Mouse (Mus musculus) liver, embryonic 16.5 days (tissue): ENCODE data around the gene Cish. TPM values are rescaled to one million over a fixed set of nuclear protein-coding genes. Genes with fewer than 3 reads are reported as not detected.

Experiments
- ATAC-seq: fragments of 200-750 bp; cut with Nextera tagmentation; 2 replicates; pipeline ENCODE4 v1.8.0; 2017; ENCODE audit warnings: low read depth, mild to moderate bottlenecking, moderate number of reproducible peaks, moderate library complexity
- H3K27ac ChIP-seq: fragments of 300-500 bp; sonication (generic); 2 replicates; pipeline ENCODE4 v1.5.1; 2014; ENCODE audit warnings: mild to moderate bottlenecking, low read length
- H3K27me3 ChIP-seq: fragments of 300-500 bp; sonication (generic); 2 replicates; pipeline ENCODE4 v1.6.1; 2014; ENCODE audit warnings: low read depth, low read length, mixed read lengths; ENCODE audit not compliant: control insufficient read depth, insufficient read depth
- H3K36me3 ChIP-seq: fragments of 300-500 bp; sonication (generic); 2 replicates; pipeline ENCODE4 v1.6.1; 2014; ENCODE audit warnings: mild to moderate bottlenecking; ENCODE audit not compliant: control insufficient read depth, insufficient read depth
- H3K4me1 ChIP-seq: fragments of 300-500 bp; sonication (generic); 2 replicates; pipeline ENCODE4 v1.6.1; 2014; ENCODE audit warnings: low read depth, low read length, mixed read lengths; ENCODE audit not compliant: control insufficient read depth
- H3K4me2 ChIP-seq: fragments of 300-500 bp; sonication (generic); 2 replicates; pipeline ENCODE4 v1.6.1; 2014; ENCODE audit warnings: low read depth, low read length, mixed read lengths
- H3K4me3 ChIP-seq: fragments of 300-500 bp; sonication (generic); 2 replicates; pipeline ENCODE4 v1.5.1; 2014; ENCODE audit warnings: low read depth, mild to moderate bottlenecking, low read length
- H3K9ac ChIP-seq: fragments of 300-500 bp; sonication (generic); 2 replicates; pipeline ENCODE4 v1.6.1; 2014; ENCODE audit warnings: low read depth, low read length
- H3K9me3 ChIP-seq: fragments of 300-500 bp; sonication (generic); replicated peaks from 2 replicates; pipeline ENCODE4 v1.6.1; 2016; ENCODE audit warnings: low read length; ENCODE audit not compliant: control insufficient read depth
- WGBS: fragments of 180-500 bp; shearing (Covaris S2); extraction: QIAGEN DNeasy Blood & Tissue Kit; methylation state at CpG from one replicate; pipeline ENCODE4 v1.1.7; 2014; ENCODE audit not compliant: insufficient replicate concordance; 5-methylcytosine and 5-hydroxymethylcytosine counted together
- polyA plus RNA-seq: library from polyadenylated mRNA; unstranded; fragments of >200 nt; fragmentation: Nextera tagmentation; extraction: Ambion mirVana; gene quantifications from 2 replicates; pipeline ENCODE4 v1.2.1, GENCODE M21; 2015

The Cish gene
- polyA plus RNA-seq, 1 experiment from 2014 or later: 10.7 TPM

- whole genome bisulfite sequencing: 64% methylated on average over 8 of the region's 8 CpGs
- peak overlapping the region; percentile 70 for H3K4me3 ChIP-seq
- peaks cover 43% of the 10 kb centered on the region for H3K4me1 ChIP-seq
- peak; percentile 14; the same call in 1 of the 2 replicates for ATAC-seq
- no peaks in the 10 kb centered on the region for H3K9me3 ChIP-seq
- H3K9ac ChIP-seq: peak overlapping the region; percentile 73
- peaks cover 11% of the 10 kb centered on the region for H3K36me3 ChIP-seq
- no peaks in the 10 kb centered on the region; the same call in 1 of the 2 replicates for H3K27me3 ChIP-seq
- peak overlapping the region; percentile 58 for H3K27ac ChIP-seq
- peak overlapping the region; percentile 95 for H3K4me2 ChIP-seq
Measured at GRCm38 (mm10) chr9:107298059-107298780, 2.4 kb downstream of the Cish start.

GRCm38 (mm10) chr9:107298876-107299275 lies 3.0 kb downstream of the Cish start:
- no peaks in the 10 kb centered on the region for H3K27me3 ChIP-seq
- H3K4me2 ChIP-seq: peak overlapping the region; percentile 95
- no peak for ATAC-seq
- H3K9me3 ChIP-seq: no peaks in the 10 kb centered on the region
- peaks cover 11% of the 10 kb centered on the region for H3K36me3 ChIP-seq
- H3K27ac ChIP-seq: peak overlapping the region; percentile 21
- 70% methylated on average over 6 of the region's 6 CpGs for WGBS
- peak overlapping the region; percentile 70 for H3K4me3 ChIP-seq
- H3K9ac ChIP-seq: no peak overlapping the region
- H3K4me1 ChIP-seq: peaks cover 49% of the 10 kb centered on the region

- WGBS: 84% methylated on average over 7 of the region's 7 CpGs
- ATAC-seq: no peak
- Histone ChIP-seq H3K27me3 (no peaks in the 10 kb centered on the region), H3K36me3 (peaks cover 11% of the 10 kb centered on the region), H3K9me3 (no peaks in the 10 kb centered on the region), H3K4me1 (peaks cover 58% of the 10 kb centered on the region), H3K4me3 (no peak overlapping the region), H3K9ac (no peak overlapping the region), H3K27ac (no peak overlapping the region), H3K4me2 (no peak overlapping the region)
Measured at GRCm38 (mm10) chr9:107299783-107300182, 4.0 kb downstream of the Cish start.

GRCm38 (mm10) chr9:107300224-107300973 lies 4.6 kb downstream of the Cish start:
- H3K27me3 ChIP-seq: no peaks in the 10 kb centered on the region
- WGBS: 82% methylated on average over 30 of the region's 30 CpGs
- H3K9ac ChIP-seq: no peak overlapping the region
- no peak overlapping the region for H3K4me3 ChIP-seq
- no peak overlapping the region for H3K27ac ChIP-seq
- ATAC-seq: no peak
- H3K36me3 ChIP-seq: peaks cover 11% of the 10 kb centered on the region
- no peak overlapping the region for H3K4me2 ChIP-seq
- H3K9me3 ChIP-seq: no peaks in the 10 kb centered on the region
- peaks cover 62% of the 10 kb centered on the region for H3K4me1 ChIP-seq

GRCm38 (mm10) chr9:107301554-107302331 lies 5.9 kb downstream of the Cish start:
- H3K4me3 ChIP-seq: no peak overlapping the region
- H3K9me3 ChIP-seq: no peaks in the 10 kb centered on the region
- WGBS: 63% methylated on average over 17 of the region's 17 CpGs
- H3K4me1 ChIP-seq: peaks cover 59% of the 10 kb centered on the region
- ATAC-seq: no peak
- no peak overlapping the region for H3K4me2 ChIP-seq
- H3K27me3 ChIP-seq: no peaks in the 10 kb centered on the region
- peaks cover 11% of the 10 kb centered on the region for H3K36me3 ChIP-seq
- H3K9ac ChIP-seq: no peak overlapping the region
- H3K27ac ChIP-seq: no peak overlapping the region

GRCm38 (mm10) chr9:107302592-107302991 lies 6.8 kb downstream of the Cish start:
- WGBS: 66% methylated on average over 7 of the region's 7 CpGs

GRCm38 (mm10) chr9:107303121-107303820 lies 7.4 kb downstream of the Cish start:
- peaks cover 62% of the 10 kb centered on the region for H3K4me1 ChIP-seq
- H3K9ac ChIP-seq: no peak overlapping the region
- no peak overlapping the region for H3K4me3 ChIP-seq
- peaks cover 11% of the 10 kb centered on the region for H3K36me3 ChIP-seq
- H3K9me3 ChIP-seq: no peaks in the 10 kb centered on the region
- H3K27me3 ChIP-seq: no peaks in the 10 kb centered on the region
- no peak overlapping the region for H3K27ac ChIP-seq
- no peak overlapping the region for H3K4me2 ChIP-seq
- no peak for ATAC-seq
- WGBS: 74% methylated on average over 9 of the region's 9 CpGs

More at GRCm38 (mm10) chr9:107302592-107302991, 6.8 kb downstream of the Cish start:
- H3K4me1 ChIP-seq: peaks cover 62% of the 10 kb centered on the region
- ATAC-seq: no peak
- no peaks in the 10 kb centered on the region for H3K9me3 ChIP-seq
- peaks cover 11% of the 10 kb centered on the region for H3K36me3 ChIP-seq
- no peak overlapping the region for H3K27ac ChIP-seq
- H3K27me3 ChIP-seq: no peaks in the 10 kb centered on the region
- no peak overlapping the region for H3K4me2 ChIP-seq
- H3K4me3 ChIP-seq: no peak overlapping the region
- H3K9ac ChIP-seq: no peak overlapping the region

GRCm38 (mm10) chr9:107303900-107304299 lies 8.1 kb downstream of the Cish start:
- H3K4me2 ChIP-seq: peak overlapping the region; percentile 14; the same call in 1 of the 2 replicates
- peaks cover 11% of the 10 kb centered on the region for H3K36me3 ChIP-seq
- no peak for ATAC-seq
- WGBS: 63% methylated on average over 5 of the region's 5 CpGs
- H3K4me1 ChIP-seq: peaks cover 60% of the 10 kb centered on the region
- H3K27me3 ChIP-seq: no peaks in the 10 kb centered on the region
- H3K27ac ChIP-seq: no peak overlapping the region
- no peaks in the 10 kb centered on the region for H3K9me3 ChIP-seq
- H3K9ac ChIP-seq: no peak overlapping the region
- H3K4me3 ChIP-seq: no peak overlapping the region
